Mouse (Mus musculus) gastrocnemius, postnatal 10 days (tissue): ENCODE measurements around the gene Zfp423. TPM values are rescaled to one million over a fixed set of nuclear protein-coding genes. Genes with fewer than 3 reads are reported as not detected.

Source experiments
- DNase-seq: peaks from one replicate; pipeline ENCODE4 v3.0.0; 2021; ENCODE audit warnings: mixed read lengths
- total RNA-seq, 2 experiments: library from RNA; stranded (reverse); gene quantifications; 2 replicates each; pipeline ENCODE4 v1.2.3; 2021

The Zfp423 gene
- total RNA-seq, 2 experiments from 2014 or later, result 20.7 to 23.5 TPM

DNA sequence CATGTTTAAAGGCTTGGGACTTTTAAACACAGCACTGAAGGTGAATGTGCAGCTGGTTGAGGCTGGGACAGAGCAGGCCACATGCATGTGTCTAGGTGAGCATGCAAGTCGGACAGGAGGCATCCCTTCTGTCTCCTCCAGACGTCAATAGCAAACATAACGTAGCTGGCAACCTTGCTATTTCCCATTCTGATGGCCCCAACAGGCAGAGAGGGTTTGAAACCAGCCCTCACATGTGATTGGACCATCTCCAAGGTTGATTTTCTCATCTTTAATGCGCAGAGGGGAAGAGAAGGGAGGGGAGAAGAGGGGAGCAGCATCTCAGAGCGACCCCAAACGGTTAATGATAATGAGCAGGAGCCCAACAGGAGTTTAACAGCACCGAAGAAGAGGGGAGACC, 123.5 kb downstream of the Zfp423 start:
- DNase-seq, result no peak

- no peak for DNase-seq
These were observed 124.0 kb downstream of the Zfp423 start for GRCm38 (mm10) chr8:87835411-87835821.

DNA sequence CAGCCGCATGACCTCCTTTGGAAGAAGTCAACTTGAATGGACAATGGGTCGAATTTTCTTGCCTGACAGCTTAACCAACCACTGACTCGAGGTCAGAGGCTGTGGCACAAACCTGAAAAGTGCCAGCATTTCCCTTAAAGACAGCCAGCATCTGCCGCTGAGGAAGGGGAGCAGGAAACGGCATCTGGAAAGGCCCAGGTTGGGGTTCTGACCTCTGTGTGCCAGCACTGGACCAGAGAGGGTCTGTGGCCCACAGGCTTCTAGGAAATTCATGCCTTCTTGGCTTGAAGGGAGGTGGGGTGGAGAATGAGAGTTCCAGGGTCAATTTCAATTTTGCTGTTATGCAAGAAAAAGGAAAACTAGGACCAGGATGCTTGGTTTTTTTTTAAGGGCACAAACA, 124.7 kb downstream of the Zfp423 start:
- DNase-seq, result no peak

DNA sequence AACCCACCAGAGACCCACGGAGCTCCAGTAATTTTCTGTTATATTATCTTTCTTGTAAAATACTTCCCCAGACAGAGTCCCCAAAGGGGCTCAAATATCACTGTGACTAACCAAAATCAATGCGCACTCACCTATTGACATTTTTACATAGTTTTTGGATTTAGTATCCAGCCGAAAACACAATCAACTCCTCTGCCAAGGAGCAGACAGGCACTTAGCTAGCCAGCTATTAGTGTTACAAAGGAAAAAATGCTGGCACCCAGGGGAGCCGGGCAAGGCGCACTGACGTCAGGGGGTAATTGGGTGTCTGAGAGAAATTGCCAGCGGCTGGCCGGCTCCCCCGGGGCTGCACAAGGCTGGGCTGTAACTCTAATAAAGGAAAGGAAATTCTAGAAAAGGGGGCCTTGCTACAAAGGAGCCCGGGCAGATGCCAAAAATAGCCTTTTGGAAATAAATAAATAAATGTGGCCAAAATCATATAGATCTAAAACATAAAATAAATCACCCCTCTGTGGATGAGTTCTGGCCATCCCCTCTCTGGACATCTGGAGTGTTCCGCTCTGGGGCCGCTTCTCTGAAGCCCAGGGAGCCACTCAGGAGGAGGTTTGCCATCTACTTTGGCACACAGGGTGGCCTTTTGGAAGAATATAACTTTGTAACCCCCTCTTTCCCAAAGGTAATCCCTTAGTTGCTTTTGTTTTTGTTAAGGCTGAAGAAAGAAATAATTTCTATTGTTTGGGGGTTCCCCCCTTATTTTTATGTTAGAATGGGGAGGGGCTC, 125.4 kb downstream of the Zfp423 start:
- no peak for DNase-seq

GRCm38 (mm10) chr8:87833339-87833738, 126.1 kb downstream of the Zfp423 start:
- no peak for DNase-seq

GRCm38 (mm10) chr8:87832381-87833325, 126.7 kb downstream of the Zfp423 start:
- DNase-seq, result no peak

- DNase-seq, result no peak
These were observed 127.8 kb downstream of the Zfp423 start for GRCm38 (mm10) chr8:87831567-87831966.

- no peak for DNase-seq
These were observed 128.3 kb downstream of the Zfp423 start for GRCm38 (mm10) chr8:87831116-87831515.

GRCm38 (mm10) chr8:87830200-87830599, 129.2 kb downstream of the Zfp423 start:
- peak; percentile 60 for DNase-seq

DNA sequence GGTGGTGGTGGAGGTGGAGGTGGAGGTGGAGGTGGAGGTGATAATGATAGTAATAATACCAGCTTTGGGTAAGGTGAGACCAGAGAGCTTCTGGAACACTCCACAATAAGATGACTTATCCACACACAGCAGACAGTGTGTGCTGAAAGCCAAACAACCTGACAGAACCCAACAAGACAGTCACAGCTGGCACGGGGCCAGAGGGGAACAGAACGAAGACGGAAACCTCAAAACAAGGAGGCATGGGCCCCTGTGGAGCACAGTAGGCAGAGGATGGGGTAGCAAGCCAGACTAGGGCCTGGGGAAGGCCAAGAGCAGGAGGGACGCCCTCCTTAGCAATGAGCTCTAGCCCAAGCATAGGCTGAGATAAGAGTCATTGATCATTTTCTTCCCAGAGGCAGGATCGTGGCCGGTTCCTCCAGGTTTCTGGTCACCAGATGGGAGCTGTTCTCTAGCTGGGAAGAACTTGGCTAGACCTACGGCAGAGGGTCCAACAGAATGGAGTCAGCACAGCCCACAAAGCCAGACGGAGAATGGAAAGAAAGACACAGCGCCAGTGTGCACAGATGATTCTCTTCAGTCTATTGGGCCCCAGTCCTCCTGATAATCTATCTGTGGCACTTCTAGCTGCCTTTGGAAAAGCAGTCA, 133.3 kb downstream of the Zfp423 start:
- DNase-seq, result no peak

DNA sequence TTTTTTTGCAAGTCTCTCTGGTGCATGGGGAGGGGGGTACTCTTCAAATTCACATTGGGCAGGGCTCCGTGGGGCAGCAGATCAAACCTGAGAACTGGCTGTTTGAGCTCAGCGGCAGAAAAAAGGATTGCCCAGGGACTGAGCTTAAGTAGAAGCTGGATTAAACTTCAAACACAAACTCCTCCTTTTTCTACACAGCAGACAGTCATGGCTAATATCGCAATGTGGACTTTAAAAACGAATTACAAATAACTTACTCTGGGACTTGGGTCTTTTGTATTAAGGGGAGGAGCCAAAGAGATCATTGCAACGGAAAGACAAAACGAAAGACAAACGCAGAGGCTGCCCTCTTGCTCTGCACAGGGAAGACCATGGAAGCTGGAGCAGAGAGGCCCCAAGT, 136.2 kb downstream of the Zfp423 start:
- no peak for DNase-seq

GRCm38 (mm10) chr8:87822690-87823089, 136.7 kb downstream of the Zfp423 start:
- DNase-seq, result no peak

DNA sequence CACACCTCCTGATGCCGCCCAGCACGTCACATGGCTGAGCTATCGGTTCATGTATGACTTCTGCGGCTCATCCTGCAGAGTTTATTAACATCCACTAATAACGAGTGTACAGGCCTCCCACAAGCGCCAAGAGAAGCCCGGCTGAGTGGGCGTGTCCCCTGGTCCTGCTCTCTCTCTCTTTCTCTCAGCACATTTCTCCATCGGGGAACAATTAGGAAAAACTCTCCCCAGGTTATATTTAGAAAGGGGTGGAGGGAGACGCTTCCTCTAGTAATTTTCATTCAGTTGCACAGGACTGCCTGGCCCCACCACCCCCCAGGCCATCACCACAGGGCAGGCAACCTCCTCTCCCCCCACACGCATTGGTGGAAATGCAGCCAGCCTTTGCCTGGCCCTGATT, 137.2 kb downstream of the Zfp423 start:
- DNase-seq, result no peak

- no peak for DNase-seq
These were observed 137.7 kb downstream of the Zfp423 start for GRCm38 (mm10) chr8:87821655-87822054.

DNA sequence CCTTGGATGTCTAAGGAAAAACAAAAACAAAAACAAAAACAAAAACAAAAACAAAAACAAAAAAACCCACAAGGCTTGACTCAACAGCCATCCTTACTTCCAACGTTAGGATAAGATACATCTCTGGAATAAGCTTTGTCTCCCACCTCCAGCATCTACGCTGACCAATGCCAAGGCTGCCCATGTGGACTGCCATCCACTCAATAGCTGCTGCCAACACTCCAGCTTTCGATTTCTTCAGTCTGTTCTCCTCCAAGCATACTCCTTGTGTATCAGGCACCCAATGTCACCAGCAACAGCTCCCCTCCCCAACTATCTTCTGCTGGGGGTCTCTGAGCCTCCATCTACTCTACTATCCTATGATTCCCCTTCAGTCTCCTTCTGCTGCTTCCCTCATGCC, 140.1 kb downstream of the Zfp423 start:
- no peak for DNase-seq

GRCm38 (mm10) chr8:87818506-87818905, 140.9 kb downstream of the Zfp423 start:
- DNase-seq, result no peak

DNA sequence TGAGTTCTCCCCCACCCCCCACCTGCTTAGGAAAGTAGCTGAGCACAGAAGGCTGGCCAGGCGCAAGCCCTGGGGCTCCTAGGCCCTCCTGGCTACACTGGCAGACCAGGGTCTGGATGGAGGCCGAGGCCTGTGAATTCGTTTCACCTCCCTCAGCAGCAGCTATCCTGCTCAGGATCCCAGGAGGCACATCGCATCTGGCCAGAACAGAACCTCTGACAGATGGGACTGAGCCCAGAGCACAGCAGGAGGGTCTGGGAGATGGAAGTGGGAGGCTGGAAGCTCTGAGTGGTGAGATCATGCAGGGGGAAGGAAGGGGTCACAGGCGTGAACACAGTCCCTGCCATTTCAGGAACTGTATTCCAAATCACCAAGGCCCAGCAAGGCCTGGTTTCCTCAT, 143.3 kb downstream of the Zfp423 start:
- no peak for DNase-seq

DNA sequence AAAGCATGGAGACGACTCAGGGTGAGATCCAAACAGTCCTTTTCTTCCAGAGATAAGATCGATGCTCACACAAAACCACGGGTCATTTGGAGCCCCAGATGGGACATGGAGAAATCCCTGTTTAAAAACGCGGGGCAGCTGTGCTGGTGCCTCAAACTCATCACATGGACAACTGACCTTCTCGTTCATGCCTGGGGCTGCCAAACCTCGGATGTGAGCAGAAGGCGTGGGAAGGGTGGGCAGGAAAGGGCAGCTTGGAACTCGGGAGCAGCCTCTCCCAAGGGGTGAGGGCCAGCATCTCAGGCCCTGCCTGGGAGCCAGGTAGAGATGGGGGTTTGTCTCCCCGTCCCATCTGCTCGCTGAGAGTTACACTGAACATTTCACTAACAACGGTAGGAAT, 146.7 kb downstream of the Zfp423 start:
- no peak for DNase-seq

DNA sequence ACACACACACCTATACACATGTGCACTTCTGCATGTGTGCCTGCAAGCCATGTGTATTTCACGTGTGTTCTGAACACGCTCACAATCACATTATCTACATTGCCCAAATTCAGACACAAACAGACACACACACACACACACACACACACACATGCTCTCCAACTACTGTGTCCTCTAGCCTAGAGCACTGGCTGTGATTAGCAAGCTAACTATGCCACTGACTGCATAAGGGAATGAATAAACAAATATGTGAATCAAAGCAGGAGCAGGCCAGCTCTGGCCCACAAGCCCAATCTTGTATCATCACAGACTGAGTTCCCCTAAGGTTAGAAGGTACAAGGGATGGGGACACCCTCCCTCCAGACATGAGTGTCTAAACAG, 147.3 kb downstream of the Zfp423 start:
- no peak for DNase-seq

- DNase-seq, result peak; percentile 60
These were observed 147.9 kb downstream of the Zfp423 start for GRCm38 (mm10) chr8:87811399-87812068.

GRCm38 (mm10) chr8:87810771-87811170, 148.6 kb downstream of the Zfp423 start:
- no peak for DNase-seq

- peak; percentile 63 for DNase-seq
These were observed 155.0 kb downstream of the Zfp423 start for GRCm38 (mm10) chr8:87804327-87804900.
